Mouse (Mus musculus) ES-E14 (cell line): ENCODE data around the gene Esyt3.

Experiments used
- HCFC1 ChIP-seq: IDR thresholded peaks from 2 replicates; pipeline ENCODE4 v1.6.1; 2012; ENCODE audit warnings: low read length, inconsistent platforms, borderline replicate concordance; ENCODE audit not compliant: insufficient read depth
- MAFK ChIP-seq: IDR thresholded peaks from 2 replicates; pipeline ENCODE4 v1.6.1; 2014; ENCODE audit warnings: mild to moderate bottlenecking, low read depth, low read length, inconsistent platforms; ENCODE audit not compliant: insufficient read depth
- ZC3H11A ChIP-seq: IDR thresholded peaks from 2 replicates; pipeline ENCODE4 v1.6.1; 2012; ENCODE audit warnings: low read depth, mild to moderate bottlenecking, inconsistent platforms, low read length, borderline replicate concordance
- ZNF384 ChIP-seq: IDR thresholded peaks from 2 replicates; pipeline ENCODE4 v1.6.1; 2012; ENCODE audit warnings: low read depth, low read length, inconsistent platforms

GRCm38 (mm10) chr9:99319343-99319951 lies 38.9 kb downstream of the Esyt3 start:
- TF ChIP-seq ZC3H11A (no peak), HCFC1 (no peak), ZNF384 (no peak), MAFK (no peak)
